Mouse (Mus musculus) fat pad, adult 2 months (tissue): ENCODE measurements around the gene Traf1.

Source experiments
- DNase-seq: peaks from one replicate; pipeline ENCODE4 v3.0.0-alpha.2; 2011; ENCODE audit warnings: low read depth, low spot score; ENCODE audit errors: extremely low read depth

Gene Traf1

GRCm38 (mm10) chr2:34903652-34904405 lies 57.7 kb downstream of the Traf1 start:
- no peak for DNase-seq

- DNase-seq: no peak
Observed at GRCm38 (mm10) chr2:34903191-34903590, 58.4 kb downstream of the Traf1 start.

GRCm38 (mm10) chr2:34902731-34903130 lies 58.8 kb downstream of the Traf1 start:
- peak; percentile 36 for DNase-seq

- DNase-seq: no peak
Observed at GRCm38 (mm10) chr2:34901726-34902125, 59.8 kb downstream of the Traf1 start.

- DNase-seq: peak; percentile 52
Observed at GRCm38 (mm10) chr2:34900412-34900811, 61.2 kb downstream of the Traf1 start.

- DNase-seq: peak; percentile 49
Observed at GRCm38 (mm10) chr2:34899682-34900081, 61.9 kb downstream of the Traf1 start.

GRCm38 (mm10) chr2:34897820-34898219 lies 63.8 kb downstream of the Traf1 start:
- DNase-seq: no peak

- DNase-seq: no peak
Observed at GRCm38 (mm10) chr2:34896821-34897460, 64.6 kb downstream of the Traf1 start.

- DNase-seq: no peak
Observed at GRCm38 (mm10) chr2:34895503-34896113, 66.0 kb downstream of the Traf1 start.

- no peak for DNase-seq
Observed at GRCm38 (mm10) chr2:34893950-34894349, 67.6 kb downstream of the Traf1 start.
